Mouse (Mus musculus) limb, embryonic 14.5 days (tissue): ENCODE measurements at regions not wholly inside any gene's neighbourhood (a gene's known extent, or its start where the extent isn't known, plus 50 kb on each side); places are given as distances from the start of the nearest gene placed in this dataset.
"Not testable (repeated sequence)": the region's sequence is repeated elsewhere in the genome, so short reads cannot be mapped to it uniquely, and the experiment has no call there.

Source experiments
- ATAC-seq: fragments of 200-750 bp; cut with Nextera tagmentation; 2 replicates; pipeline ENCODE4 v1.8.0; 2017; ENCODE audit warnings: low read depth, moderate number of reproducible peaks, moderate TSS enrichment; ENCODE audit not compliant: low FRiP score
- DNase-seq: peaks from one replicate; pipeline ENCODE4 v3.0.0-alpha.2; 2015; ENCODE audit warnings: low spot score
- H3K27ac ChIP-seq: fragments of 300-500 bp; sonication (generic); replicated peaks from 2 replicates; pipeline ENCODE4 v1.5.1; 2014; ENCODE audit warnings: low read depth, mild to moderate bottlenecking, low read length, moderate library complexity, mixed read lengths
- H3K27me3 ChIP-seq: fragments of 300-500 bp; sonication (generic); 2 replicates; pipeline ENCODE4 v1.6.1; 2014; ENCODE audit warnings: low read length, mixed read lengths; ENCODE audit not compliant: control insufficient read depth, insufficient read depth
- H3K36me3 ChIP-seq: fragments of 300-500 bp; sonication (generic); 2 replicates; pipeline ENCODE4 v1.6.1; 2014; ENCODE audit warnings: mild to moderate bottlenecking, low read length, moderate library complexity, mixed read lengths; ENCODE audit not compliant: control insufficient read depth, insufficient read depth
- H3K4me1 ChIP-seq: fragments of 300-500 bp; sonication (generic); 2 replicates; pipeline ENCODE4 v1.6.1; 2014; ENCODE audit warnings: antibody characterized with exemption, low read length, mixed read lengths; ENCODE audit not compliant: control insufficient read depth, insufficient read depth
- H3K4me2 ChIP-seq: fragments of 300-500 bp; sonication (generic); replicated peaks from 2 replicates; pipeline ENCODE4 v1.6.1; 2014; ENCODE audit warnings: low read depth, mild to moderate bottlenecking, low read length, moderate library complexity; ENCODE audit not compliant: severe bottlenecking
- H3K4me3 ChIP-seq: fragments of 300-500 bp; sonication (generic); replicated peaks from 2 replicates; pipeline ENCODE4 v1.5.1; 2014; ENCODE audit warnings: low read length
- H3K9ac ChIP-seq: fragments of 300-500 bp; sonication (generic); 2 replicates; pipeline ENCODE4 v1.6.1; 2014; ENCODE audit warnings: mild to moderate bottlenecking, low read depth, low read length, moderate library complexity; ENCODE audit not compliant: severe bottlenecking
- H3K9me3 ChIP-seq: fragments of 300-500 bp; sonication (generic); 2 replicates; pipeline ENCODE4 v1.6.1; 2016; ENCODE audit warnings: low read length; ENCODE audit not compliant: control insufficient read depth
- POLR2A ChIP-seq: fragments of 200-500 bp; IDR thresholded peaks from 2 replicates; pipeline ENCODE4 v1.8.0; 2012; ENCODE audit warnings: inconsistent platforms, mild to moderate bottlenecking, moderate library complexity, borderline replicate concordance; ENCODE audit not compliant: insufficient read depth, insufficient read length; ENCODE audit errors: extremely low read depth
- WGBS: fragments of 180-500 bp; shearing (Covaris S2); extraction: QIAGEN DNeasy Blood & Tissue Kit; methylation state at CpG from one replicate; pipeline ENCODE4 v1.1.7; 2014; 5-methylcytosine and 5-hydroxymethylcytosine counted together

GRCm38 (mm10) chr17:41186691-41187090 lies 251.8 kb upstream of the Cenpq start:
- H3K9ac ChIP-seq, H3K4me1 ChIP-seq, H3K36me3 ChIP-seq, H3K9me3 ChIP-seq, H3K4me3 ChIP-seq, ATAC-seq, H3K27me3 ChIP-seq, DNase-seq, H3K27ac ChIP-seq, H3K4me2 ChIP-seq: not testable (repeated sequence)
- 91% methylated on average over 7 of the region's 7 CpGs for WGBS

GRCm38 (mm10) chr17:41184751-41185150 lies 249.9 kb upstream of the Cenpq start:
- Histone ChIP-seq H3K4me2 (no peak overlapping the region), H3K4me3 (no peak overlapping the region), H3K27ac (no peak overlapping the region), H3K9me3 (no peaks in the 10 kb centered on the region), H3K9ac (no peak overlapping the region), H3K4me1 (no peaks in the 10 kb centered on the region), H3K36me3 (no peaks in the 10 kb centered on the region), H3K27me3 (no peaks in the 10 kb centered on the region)
- DNase-seq = no peak
- no peak for ATAC-seq
- 80% methylated on average over 2 of the region's 2 CpGs for WGBS
- TF ChIP-seq POLR2A = no peak

GRCm38 (mm10) chr17:41153736-41154453 lies 219.0 kb upstream of the Cenpq start:
- 74% methylated on average over 3 of the region's 3 CpGs for WGBS
- no peak overlapping the region for H3K9ac ChIP-seq
- DNase-seq = no peak
- H3K9me3 ChIP-seq = no peaks in the 10 kb centered on the region
- no peaks in the 10 kb centered on the region for H3K4me1 ChIP-seq
- no peak overlapping the region for H3K27ac ChIP-seq
- H3K4me3 ChIP-seq = no peak overlapping the region
- no peak for ATAC-seq
- TF ChIP-seq POLR2A = no peak
- no peak overlapping the region for H3K4me2 ChIP-seq
- no peaks in the 10 kb centered on the region for H3K36me3 ChIP-seq
- H3K27me3 ChIP-seq = no peaks in the 10 kb centered on the region

- Histone ChIP-seq H3K36me3 (no peaks in the 10 kb centered on the region), H3K27me3 (no peaks in the 10 kb centered on the region), H3K4me1 (no peaks in the 10 kb centered on the region), H3K4me2 (no peak overlapping the region), H3K27ac (no peak overlapping the region), H3K9ac (no peak overlapping the region), H3K4me3 (no peak overlapping the region), H3K9me3 (no peaks in the 10 kb centered on the region)
- no peak for ATAC-seq
- no peak for DNase-seq
- no peak for TF ChIP-seq POLR2A
- 67% methylated on average over 2 of the region's 2 CpGs for WGBS
Measured at GRCm38 (mm10) chr17:41152427-41152826, 217.6 kb upstream of the Cenpq start.

- no peak overlapping the region for H3K27ac ChIP-seq
- H3K9me3 ChIP-seq = no peaks in the 10 kb centered on the region
- DNase-seq = no peak
- no peaks in the 10 kb centered on the region for H3K4me1 ChIP-seq
- H3K27me3 ChIP-seq = no peaks in the 10 kb centered on the region
- no peak overlapping the region for H3K9ac ChIP-seq
- no peak overlapping the region for H3K4me3 ChIP-seq
- no peak for ATAC-seq
- H3K36me3 ChIP-seq = no peaks in the 10 kb centered on the region
- no peak overlapping the region for H3K4me2 ChIP-seq
- no peak for TF ChIP-seq POLR2A
- WGBS = 77% methylated on average over 4 of the region's 4 CpGs
Measured at GRCm38 (mm10) chr17:41144523-41144922, 209.7 kb upstream of the Cenpq start.

- ATAC-seq = no peak
- Histone ChIP-seq H3K27me3 (no peaks in the 10 kb centered on the region), H3K4me1 (peaks cover 5% of the 10 kb centered on the region; the same call in 1 of the 2 replicates), H3K4me2 (no peak overlapping the region), H3K36me3 (no peaks in the 10 kb centered on the region), H3K27ac (no peak overlapping the region), H3K9ac (no peak overlapping the region), H3K4me3 (no peak overlapping the region), H3K9me3 (no peaks in the 10 kb centered on the region)
- no peak for TF ChIP-seq POLR2A
- WGBS = 18% methylated on average over 4 of the region's 4 CpGs
- no peak for DNase-seq
Measured at GRCm38 (mm10) chr17:41125582-41125981, 190.7 kb upstream of the Cenpq start.
